Mouse (Mus musculus): ENCODE measurements at regions not wholly inside any gene's neighbourhood (a gene's known extent, or its start where the extent isn't known, plus 50 kb on each side); places are given as distances from the start of the nearest gene placed in this dataset.
A peak's percentile ranks its signal among the peaks of the same experiment; 100 is the strongest.

DNA sequence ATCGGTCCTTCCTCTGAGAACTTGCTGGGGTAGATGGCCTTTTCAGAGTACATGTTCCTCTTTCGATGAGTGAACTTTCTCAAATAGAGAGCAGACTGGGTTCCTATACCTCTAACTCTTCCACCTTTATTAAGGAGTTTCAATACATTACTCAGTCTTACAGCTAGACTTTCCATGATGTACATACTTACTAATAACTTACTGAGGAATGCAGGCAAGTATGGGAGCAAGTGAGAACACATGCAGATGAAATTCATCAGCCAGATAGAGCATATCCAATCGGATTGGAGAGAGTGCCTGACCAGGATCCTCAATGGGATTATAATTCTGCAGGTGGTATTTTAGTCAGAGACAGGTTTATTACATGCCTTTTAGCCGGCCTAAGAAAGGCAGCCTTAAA, 292.2 kb upstream of the Large1 start:
- DNase-seq (ENCODE audit: low spot score in 2 of 2): no peak

DNA sequence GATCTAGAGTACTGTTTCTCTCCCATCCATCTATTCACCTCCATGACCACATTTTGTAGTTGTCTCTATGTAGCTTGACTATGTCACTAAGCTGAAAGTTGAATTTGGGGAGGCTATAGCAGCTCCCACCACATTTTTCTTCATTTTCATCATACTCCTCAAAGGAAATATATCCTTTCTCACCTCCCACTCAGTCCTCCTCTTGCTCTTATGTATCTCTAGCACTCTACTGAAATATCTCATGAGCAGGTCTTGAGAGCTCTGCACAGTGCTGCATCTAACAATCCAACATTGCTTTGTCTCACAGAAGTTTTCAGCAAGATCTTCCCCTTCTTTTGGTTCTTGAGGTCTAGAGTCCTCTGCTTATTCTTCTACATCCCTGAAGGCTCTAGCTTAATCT, 273.5 kb upstream of the Large1 start:
- no peak for DNase-seq (ENCODE audit: low spot score in 2 of 2)

DNA sequence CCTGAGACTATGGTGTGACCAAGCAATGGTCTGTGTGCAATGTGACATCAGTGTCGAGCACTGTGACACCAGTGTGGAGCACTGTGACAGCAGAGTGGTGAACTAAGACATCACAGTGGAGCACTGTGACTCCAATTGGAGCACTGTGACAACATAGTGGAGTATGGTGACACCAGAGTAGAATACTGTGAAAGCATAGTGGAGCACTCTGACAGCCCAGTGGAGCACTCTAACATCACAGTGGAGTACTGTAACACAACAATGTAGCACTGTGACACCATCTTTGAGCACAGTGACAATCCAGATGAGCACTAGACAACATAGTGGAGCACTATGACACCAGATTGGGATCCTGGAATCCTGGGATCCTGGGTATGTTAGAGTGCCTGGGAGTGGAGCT, 265.6 kb upstream of the Large1 start:
- DNase-seq (ENCODE audit: low spot score in 2 of 2): peak; percentile 4 to 10

DNA sequence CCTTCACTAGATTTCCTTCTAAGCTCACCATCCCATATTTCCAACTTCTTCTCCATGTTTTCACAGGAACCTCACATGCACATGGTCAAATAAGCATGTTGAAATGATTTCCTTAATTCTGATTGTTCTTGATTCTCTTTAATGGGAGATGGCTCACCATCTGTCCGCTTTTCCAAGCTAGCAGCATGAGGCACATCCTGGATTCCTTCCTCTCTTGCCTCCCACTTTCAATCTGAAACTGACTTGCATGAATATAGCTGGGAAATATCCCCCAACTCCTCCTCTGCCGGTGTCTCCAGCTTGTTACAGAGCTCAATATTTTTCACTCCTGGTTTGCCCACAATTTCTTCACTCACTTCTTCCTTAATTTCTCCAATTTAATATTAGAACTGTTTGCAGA, 261.3 kb upstream of the Large1 start:
- no peak for DNase-seq (ENCODE audit: low spot score in 2 of 2)

DNA sequence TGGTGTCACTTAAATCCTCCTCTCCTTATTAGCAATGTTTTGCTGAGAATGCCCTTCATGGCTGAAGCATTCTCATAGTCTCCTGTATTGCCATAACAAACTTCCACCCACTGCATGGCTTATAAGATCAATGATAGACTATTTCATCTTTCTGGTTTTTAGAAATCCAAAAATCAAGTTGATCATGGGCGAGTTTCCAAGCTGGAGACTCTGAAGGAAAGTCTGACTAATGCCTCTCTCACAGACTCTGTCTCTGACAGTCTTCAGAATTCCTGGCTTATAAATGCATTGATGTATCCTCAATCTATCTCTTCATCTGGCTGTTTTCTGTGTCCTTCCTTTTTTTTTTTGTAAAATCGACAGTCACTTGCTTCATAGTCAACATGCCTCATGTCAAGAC, 260.8 kb upstream of the Large1 start:
- no peak for DNase-seq (ENCODE audit: low spot score in 2 of 2)

DNA sequence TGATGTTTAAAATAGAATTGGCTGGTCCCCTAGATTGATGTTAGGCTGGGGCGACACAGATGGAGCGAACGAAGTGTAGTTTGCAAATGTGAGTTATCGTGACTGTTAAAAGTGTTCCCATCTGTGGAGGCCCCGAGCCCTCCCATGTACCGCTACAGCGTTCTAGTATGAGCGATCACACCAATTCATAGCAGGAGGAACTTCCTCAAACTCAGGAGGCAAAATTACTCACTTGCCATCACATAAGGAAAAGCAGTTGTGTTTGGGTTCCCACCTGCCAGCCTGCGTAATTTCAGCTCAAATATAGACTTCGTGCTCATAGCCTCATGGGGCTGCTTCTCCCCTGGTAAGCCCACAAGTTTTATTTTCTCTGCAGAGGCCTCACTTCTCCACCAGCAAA, 258.2 kb upstream of the Large1 start:
- no peak for DNase-seq (ENCODE audit: low spot score in 2 of 2)

DNA sequence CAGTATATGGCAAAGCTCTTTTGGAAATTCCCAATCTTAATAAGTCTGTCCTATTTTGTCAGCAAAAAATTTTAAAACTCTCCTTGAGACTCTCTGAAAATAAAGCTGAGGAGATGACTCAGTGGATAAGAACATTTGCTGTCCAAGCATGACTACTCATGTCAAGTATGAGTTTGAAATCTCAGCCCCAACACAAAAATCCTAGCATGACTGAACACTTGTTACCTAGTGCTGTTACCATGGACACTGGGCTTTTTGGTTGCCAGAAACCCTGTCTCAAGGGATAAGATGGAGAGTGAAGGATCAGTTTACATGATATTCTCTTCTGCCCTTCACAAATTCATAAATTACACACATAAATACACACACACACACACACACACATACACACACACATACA, 217.3 kb upstream of the Large1 start:
- DNase-seq (ENCODE audit: low spot score in 2 of 2): no peak

DNA sequence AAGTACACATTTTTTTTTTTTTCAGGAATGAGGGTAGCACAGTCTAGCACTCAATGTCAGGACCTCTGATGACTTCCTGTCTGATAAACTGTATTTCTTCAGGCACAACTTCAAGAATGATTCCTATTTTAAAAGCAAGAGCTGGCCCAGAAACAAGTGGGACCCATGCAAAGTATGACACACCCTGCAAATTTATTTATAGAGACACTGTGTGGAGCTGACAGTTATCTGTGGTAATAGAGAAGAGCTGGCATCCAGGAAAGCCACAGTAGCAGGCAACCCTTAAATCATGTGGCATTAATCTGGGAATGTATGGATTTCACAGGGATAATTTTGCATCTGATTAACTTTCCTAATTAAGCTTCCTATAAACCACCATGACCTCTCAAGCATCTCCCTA, 216.6 kb upstream of the Large1 start:
- DNase-seq (ENCODE audit: low spot score in 2 of 2): no peak

All from spleen, postnatal 10 days (tissue).